Mouse (Mus musculus) heart, postnatal 25 days (tissue): ENCODE data around the gene Cfap54. TPM values are rescaled to one million over a fixed set of nuclear protein-coding genes. Genes with fewer than 3 reads are reported as not detected.

Source experiments
- DNase-seq: peaks from one replicate; pipeline ENCODE4 v3.0.0; 2022; ENCODE audit warnings: low spot score
- intact Hi-C: fragments of 180-260 bp; cut with DNase I; formaldehyde crosslinking; loops from one replicate; pipeline ENCODE4 v1.15.1; 2025
- total RNA-seq, 2 experiments: library from RNA; stranded (reverse); gene quantifications; 2 replicates each; pipeline ENCODE4 v1.2.3; 2021

Cfap54 gene
- total RNA-seq, 2 experiments from 2014 or later = 0.28 to 0.47 TPM

DNA sequence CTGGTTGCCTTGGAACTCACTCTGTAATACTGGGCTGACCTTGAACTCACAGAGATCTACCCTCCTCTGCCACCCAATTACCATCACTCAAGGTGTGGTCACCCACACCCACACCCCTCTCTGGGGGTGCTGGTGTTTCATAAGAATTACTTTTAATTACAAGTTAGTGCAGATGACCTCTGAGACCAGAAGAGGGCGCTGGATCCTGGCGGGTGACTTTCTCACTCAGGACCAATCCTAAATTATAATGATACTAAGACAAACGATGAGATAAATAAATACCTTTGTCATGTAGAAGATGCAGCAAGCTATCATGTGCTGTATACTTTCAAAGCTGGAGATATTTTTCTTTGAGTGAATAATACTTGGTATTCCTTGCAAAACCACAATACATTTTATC, 87.1 kb downstream of the Cfap54 start:
- no peak for DNase-seq

DNA sequence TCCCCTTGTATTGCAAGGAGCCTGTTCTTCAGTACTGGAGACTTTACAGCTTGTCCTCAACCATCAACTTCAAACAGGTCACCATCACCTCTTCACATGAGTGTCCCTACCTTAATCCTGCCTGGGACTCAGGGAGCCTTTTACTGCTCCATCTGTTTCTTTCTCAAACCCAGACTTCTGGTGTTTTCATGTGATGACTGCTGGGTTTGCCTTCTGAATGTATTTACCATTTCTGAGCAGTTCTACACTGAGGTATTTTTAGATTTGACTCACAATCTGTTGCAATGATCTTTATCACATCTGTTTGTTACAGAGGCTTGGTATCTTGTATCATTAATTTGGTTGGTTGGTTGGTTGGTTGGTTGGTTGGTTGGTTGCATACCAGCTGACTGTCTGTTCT, 88.9 kb downstream of the Cfap54 start:
- DNase-seq = no peak
- intact Hi-C loops = no loop called here

More for the DNA sequence above, 87.1 kb downstream of the Cfap54 start:
- intact Hi-C loops = no loop called here

DNA sequence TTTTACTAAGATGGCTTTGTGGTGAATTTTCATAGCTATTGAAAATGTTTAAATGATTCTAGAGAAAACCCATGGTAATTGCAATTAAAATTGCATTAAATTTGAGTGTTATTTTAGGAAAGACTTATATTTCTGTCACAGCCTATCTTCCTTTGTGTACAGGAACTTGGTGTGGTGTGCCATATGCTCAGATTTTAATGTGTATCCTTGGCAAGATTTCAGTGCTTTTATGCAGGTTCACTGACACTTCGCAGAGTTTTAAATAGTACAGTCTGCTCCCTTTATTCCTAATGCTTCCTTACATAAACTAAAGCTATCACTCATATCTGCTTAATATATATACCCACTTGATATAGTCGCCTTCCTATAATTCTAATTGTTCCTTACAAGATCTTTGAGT, 90.8 kb downstream of the Cfap54 start:
- intact Hi-C loops = no loop called here
- DNase-seq = no peak

DNA sequence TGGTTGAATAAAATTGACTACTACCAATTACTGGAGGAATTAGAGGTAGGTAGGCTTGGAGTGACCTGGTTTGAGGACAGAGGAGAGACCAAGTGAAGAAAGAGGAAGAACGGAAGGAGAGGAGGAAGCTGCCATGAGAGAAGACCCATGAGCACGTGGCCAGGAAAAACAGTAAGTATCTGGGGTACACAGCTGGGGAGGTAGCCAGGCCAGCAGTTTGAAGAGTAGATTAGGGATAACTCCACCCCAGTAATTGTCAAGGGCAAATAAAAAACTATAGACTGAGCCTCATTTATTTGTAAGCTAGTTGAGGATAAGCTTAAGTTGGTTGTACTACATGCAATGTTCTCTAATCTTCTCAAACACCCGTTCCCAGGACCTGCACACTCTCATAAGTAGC, 116.3 kb downstream of the Cfap54 start:
- DNase-seq = no peak
- intact Hi-C loops = no loop called here

DNA sequence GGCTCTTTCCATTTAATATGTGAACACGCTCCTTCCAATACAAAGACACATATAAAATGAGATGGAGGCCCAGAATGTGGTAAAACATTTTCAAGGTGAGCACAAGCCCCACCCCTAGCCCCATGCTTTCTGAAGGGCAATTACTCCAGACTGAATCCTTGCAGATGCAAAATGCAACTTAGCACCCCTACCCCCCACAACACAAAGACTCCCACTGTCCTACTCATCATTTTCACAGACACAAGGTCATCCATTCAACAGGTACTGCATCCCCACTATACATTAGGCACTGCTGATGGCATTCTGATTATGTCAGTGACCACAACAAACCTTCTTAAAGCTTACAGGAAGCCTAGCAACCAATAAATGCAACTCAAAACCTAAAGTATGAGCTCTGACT, 131.4 kb downstream of the Cfap54 start:
- intact Hi-C loops = no loop called here
- no peak for DNase-seq

DNA sequence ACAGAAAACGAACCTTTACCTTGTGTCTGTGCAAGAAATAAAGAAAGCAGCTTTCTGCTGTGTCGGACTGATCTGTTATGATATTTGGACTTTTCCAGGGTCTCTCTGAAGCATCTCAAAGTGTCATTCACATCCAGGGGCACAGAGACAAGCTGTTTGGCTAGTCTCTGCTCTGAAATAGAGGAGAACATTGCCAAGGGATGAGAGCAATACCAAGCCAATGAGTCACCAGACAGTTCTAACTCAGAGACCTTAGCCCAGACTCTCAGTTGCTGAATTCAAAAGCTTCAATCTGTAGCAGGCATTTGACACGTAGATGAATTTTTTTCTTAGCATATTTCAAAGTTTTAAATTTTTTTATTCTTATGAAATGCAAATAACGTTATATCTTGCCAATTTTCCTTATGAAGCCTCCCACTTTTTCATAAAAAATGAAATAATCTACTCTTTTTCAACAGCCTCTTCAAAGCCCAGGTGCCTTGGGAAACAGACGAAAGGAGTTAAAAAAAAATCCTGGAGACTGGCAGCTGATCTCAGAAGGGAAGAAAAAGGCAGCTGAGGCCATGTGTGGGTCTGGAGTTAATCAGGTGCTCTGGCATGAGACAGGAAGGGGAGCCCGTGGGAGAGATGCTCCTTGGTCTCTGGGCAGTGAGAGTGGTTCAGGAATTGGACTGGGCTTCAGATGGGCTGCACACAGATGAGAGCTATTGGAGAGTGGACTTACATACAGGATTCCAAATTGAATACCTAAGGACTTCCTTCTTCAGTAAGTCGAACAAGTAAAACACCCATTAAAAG, 138.4 kb downstream of the Cfap54 start:
- intact Hi-C loops = no loop called here
- DNase-seq = no peak

DNA sequence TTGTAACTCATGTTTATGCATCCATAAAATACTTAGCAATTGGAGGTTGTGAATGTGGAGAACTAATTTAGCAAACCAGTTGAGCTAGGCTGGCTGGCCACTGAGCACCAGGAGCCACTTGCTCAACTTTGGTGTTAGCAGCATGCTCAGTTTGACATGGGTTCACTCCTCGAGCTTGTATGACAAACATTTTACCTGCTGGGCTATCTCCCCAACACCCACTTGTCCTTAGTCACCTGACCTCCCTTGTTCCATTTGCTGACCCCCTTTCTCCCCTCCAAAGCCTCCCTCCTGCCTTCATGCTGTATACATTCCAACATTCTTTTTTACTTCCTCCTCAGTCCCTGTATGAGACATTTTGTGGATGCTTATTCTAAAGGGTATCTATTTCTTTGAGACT, 139.8 kb downstream of the Cfap54 start:
- intact Hi-C loops = no loop called here
- DNase-seq = no peak

DNA sequence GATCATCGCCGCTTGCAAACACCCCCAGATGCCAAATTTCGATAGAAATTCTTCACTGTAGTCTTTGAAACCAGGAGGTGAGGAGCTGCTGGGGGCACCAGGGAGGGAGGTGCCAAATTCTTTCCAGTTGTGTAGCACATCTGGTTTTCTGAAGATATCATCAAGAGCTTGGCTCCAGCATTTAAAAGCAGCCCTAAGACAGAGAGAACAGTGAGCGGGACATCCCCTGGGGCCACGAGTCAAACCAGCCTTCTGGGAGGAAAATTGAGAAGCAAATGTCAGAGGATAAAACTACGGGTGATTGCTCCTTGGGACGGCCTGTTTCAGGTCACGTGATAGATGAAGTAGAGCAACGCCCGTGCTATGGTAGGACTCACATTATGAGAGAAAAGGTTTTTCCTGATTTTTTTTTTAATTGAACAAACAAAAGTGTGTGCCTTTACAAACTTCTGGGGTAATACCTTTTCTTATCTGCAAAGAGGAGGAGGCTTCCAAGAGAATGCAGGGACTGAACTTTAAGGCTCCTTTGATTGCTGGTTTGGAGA, 143.6 kb downstream of the Cfap54 start:
- intact Hi-C loops = no loop called here
- no peak for DNase-seq

DNA sequence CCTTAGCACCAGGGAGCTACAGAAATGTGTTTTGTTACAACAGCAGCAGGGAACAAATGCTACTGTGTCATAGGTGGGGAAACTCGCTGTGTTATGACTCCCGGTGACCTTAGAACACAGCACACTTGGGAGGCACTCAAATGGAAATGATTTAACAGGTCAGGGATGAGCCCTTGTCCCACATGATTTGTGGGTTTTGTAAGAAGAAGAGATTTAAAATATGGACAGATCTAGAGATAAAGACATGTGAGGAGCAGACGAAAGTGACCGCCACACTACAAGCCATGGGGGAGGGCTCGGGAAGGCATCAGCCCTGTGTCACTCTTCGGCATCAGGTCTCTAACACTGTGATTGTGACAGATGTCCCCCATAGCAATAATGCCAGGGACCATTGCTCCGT, 144.3 kb downstream of the Cfap54 start:
- intact Hi-C loops = no loop called here
- DNase-seq = no peak

DNA sequence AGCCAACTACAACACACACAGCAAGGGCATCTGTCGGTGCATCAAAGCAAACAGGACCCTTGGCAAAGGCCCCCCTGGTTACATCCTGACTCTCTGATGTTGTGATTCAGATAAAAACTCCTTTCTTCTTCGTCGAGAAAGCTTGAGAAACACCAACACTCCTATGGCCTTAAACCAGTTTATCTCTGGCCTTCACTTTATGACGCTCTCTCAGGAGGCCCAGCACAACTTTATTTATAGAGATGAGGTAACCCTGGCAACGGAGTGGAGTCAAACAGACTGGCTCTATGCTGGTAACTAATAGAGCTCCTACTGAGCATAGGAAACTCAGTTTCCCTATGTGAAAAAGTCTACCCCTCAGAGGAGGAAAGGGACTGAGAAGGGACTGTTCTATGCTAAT, 146.9 kb downstream of the Cfap54 start:
- DNase-seq = no peak
- intact Hi-C loops = no loop called here

DNA sequence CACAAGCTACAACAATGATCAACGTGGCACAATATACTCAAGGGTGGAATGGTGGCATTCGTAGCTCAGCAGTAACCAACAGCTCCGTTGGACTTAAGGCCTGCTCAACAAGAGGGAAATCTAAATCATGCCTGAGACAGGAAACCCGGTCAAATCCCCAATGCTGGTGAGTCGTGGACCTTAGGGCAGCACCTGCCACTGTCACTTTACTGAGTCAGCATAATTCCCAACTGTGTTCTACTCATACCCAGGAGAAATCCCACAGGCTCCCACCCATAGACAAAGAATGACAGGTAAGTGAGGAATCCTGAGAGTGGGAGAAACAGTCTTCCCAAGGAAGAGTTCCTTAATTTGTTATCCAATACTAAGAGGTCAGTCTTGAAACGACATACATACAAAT, 147.8 kb downstream of the Cfap54 start:
- DNase-seq = no peak
- intact Hi-C loops = no loop called here

DNA sequence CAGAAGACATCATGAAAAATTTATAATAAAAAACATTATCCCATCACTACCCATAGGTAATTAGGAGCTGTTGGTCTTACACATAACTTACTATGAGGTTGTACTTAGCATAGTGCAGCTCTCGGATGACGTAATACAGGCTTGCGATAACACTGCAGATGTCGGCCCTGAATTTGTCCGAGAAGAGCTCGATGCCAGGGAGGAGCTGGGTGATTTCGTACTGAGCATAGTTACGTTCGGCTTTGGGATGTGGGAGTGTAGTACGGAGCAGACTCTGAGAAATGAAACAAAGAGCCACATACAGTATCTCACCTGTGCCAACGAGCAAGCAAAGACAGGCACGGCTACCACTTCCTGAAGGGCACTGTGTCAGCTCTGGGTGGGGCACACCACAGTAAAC, 149.0 kb downstream of the Cfap54 start:
- DNase-seq = no peak
- intact Hi-C loops = no loop called here

DNA sequence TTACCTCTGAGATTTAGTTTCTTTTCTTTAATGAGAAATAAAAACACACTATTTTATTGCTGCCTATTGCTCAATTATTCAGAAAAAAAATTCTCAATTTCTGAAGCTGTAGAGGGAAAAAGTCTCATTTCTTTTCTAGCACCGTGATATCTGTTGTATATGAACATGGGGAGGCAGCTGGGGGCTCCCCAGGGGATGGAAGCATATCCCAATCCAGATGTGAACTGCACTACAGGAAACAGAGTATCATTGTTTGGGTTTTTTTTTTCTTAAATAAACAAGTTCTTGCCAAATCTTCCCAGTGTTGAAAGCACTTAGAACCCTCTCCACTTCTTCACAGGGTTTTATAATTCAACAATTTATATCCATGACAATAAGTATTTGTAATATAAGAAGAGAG, 151.4 kb downstream of the Cfap54 start:
- intact Hi-C loops = no loop called here
- DNase-seq = no peak

DNA sequence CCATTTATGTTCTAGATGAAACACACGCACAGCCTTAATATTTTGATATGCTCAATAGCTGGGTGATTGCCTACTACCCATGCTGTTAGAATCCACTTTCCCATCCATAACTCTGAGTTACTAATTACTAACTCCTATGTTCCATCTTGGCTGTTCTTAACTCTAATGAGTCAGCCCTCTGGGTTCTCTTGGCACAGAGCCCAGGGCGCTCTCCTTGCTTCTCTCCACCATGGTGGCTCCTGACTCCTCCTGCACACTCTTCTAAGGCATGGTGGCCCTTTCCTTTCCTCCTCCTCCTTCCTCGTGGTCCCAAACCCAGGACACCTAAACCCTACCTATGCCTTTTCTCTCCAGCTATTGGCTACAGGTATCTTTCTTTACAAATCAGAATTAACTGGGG, 153.2 kb downstream of the Cfap54 start:
- DNase-seq = no peak

DNA sequence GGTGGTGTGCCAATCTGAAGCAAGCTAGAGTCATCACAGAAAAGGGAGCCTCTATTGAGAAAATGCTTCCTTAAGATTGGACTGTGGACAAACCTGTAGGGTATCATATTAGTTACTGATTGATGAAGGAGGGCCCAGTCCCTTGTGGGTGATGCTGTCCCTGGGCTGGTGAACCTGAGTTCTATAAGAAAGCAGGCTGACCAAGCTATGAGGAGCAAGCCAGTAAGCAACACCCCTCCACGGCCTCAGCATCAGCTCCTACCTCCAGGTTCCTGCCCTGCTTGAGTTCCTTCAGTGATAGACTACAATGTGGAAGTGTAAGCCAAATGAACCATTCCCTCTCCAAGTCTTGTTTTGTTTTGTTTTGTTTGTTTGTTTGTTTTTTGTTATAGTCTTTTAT, 162.9 kb downstream of the Cfap54 start:
- intact Hi-C loops = no loop called here
- no peak for DNase-seq

More for the DNA sequence above, 153.2 kb downstream of the Cfap54 start:
- intact Hi-C loops = no loop called here

DNA sequence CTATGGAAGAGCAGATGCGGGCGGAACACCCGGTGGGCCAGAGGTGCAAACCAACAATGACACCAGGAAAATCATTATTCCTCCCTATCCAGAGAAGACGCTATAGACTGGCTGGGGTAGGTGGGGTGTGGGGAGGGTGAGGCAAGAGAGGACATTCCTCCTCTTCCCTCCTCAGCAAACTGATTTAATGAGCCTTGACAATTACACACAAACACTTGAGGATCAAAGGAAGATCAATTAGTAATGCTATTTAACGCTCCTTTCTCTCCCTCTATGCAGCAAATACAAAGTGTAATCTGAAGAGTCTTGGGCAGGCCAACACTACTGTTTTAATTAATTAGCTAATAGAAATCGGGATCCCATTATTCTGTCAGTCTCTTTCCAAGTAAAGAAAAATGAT, 174.2 kb downstream of the Cfap54 start:
- no peak for DNase-seq
- intact Hi-C loops = no loop called here

DNA sequence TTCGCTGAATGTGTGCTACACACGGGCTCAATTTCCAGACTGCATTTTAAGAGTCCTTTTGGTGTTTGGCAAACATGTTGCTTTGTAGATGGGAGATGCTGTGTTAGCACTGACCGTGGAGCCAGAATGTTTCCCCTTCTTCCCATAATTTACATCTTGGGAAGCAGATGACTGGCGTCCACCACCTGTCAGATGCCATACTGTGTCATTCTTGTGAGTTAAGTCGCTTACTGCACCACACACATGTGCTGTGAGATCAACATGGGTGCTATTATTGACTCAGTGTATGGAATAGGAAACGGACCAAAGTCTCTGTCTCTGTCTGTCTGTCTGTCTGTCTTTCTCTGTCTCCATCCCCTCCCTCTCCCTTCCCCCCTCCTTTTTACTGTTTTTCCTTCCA, 193.0 kb downstream of the Cfap54 start:
- intact Hi-C loops = no loop called here
- DNase-seq = no peak

DNA sequence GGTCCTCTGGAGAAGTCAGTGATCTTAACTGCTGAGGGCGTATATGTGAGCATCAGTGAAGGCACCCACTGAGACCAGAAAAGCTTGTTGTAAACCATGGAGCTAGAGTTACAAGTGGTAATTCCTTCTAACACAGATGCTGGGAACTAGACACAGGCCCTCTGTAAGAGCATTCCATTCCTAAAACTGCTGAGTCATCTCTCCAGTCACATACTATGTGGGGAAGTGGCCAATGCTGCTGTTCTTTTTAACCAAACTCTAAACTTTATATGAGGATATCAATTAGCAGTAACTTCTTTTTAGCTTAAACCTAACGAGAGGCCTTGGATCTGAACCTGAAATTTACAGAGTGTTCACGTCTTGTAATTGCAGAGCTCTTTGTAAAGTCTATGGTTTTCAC, 203.4 kb downstream of the Cfap54 start:
- intact Hi-C loops = no loop called here
- DNase-seq = no peak

DNA sequence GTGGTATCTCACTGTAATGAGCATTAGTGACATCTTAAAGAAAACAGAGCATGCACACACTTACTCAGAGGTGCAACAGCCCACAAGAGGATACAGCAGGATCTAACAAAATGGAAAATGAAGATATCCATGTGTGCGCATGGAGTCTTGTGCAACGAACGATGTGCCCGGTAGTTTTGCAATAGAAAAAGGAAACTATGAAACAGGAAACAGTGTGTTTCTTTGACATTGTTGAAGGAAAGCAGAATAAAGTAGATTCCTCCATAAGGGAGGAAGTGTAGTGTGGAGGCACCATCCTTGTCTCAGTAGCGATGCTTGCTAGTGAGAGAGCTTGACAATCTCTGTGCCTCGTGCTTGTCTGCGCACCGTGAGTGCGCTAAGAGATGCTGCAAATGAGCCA, 240.4 kb downstream of the Cfap54 start:
- intact Hi-C loops = no loop called here

DNA sequence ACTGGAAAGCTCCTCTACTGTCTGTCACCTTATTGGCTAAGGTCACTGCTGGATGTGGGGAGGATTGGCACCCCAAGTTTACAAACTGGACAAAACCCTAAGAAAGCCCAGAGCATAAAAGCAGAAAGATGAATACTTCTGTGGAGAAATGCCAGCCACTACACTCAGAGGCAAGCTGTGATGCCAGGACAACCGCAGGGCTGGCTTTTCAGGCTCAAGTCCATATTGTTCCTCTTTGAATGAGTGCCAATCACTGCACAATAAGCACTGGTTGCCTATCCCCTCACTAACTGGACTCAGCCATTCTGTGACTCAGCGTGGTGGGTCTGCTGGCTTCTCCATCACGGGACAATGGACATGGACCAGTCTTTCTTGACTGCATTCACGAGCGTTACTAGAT, 243.8 kb downstream of the Cfap54 start:
- DNase-seq = no peak
- intact Hi-C loops = no loop called here

More for the DNA sequence above, 240.4 kb downstream of the Cfap54 start:
- no peak for DNase-seq

DNA sequence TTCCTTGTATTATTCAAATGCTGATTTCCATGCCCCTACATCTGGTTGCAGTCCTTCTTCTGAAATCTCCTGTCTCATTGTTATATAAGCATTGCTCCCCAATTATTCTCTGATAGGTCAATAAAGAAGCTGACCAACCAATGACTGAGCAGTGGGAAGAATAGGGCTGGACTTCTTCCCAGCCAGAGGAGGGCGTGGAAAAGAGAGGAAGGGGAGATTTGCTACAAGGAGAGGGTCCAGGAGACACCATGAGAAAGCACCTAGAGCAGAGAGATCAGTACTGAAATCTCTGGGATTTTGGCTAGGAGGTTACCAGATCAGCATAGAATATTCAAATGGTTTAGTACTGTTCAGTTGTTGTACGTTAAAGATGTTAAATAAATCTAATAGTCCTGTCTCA, 244.4 kb downstream of the Cfap54 start:
- DNase-seq = no peak
- intact Hi-C loops = no loop called here

DNA sequence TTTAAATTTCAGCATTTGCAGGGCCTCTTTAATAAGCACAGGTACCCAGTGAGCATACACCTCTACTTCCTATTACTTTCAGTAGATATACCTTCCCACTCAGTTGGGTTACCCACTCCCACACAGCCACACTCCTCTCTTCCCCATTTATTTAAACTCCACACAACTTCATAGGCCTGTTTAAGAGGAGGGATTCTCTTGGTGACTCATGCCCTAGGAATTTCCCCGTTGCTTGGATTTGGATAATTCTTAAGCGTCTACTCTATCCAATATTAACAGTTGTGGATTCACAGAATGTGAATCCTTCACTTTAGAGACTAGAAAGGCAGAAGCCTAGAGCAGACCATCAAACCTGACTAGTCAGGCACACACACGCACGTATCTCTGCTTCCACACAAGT, 259.9 kb downstream of the Cfap54 start:
- DNase-seq = no peak
- intact Hi-C loops = no loop called here
